Mouse (Mus musculus) leukemia stem cell, adult 10-12 weeks (primary cell): ENCODE results near the gene Gfy. TPM values are rescaled to one million over a fixed set of nuclear protein-coding genes. Genes with fewer than 3 reads are reported as not detected.

Experiments used
- polyA plus RNA-seq: library from polyadenylated mRNA; stranded (reverse); fragments of >175 nt; gene quantifications from 2 replicates; pipeline ENCODE4 v1.2.3, GENCODE M21; 2012; ENCODE audit warnings: low replicate concordance

Gfy gene
- polyA plus RNA-seq, result 0.24 and 4.6 TPM in 2 replicates

GRCm38 (mm10) chr7:45179469-45179868, at the start of gene Gfy:
TSS of gene Gfy (minus strand) at chr7:45179569.

DNA sequence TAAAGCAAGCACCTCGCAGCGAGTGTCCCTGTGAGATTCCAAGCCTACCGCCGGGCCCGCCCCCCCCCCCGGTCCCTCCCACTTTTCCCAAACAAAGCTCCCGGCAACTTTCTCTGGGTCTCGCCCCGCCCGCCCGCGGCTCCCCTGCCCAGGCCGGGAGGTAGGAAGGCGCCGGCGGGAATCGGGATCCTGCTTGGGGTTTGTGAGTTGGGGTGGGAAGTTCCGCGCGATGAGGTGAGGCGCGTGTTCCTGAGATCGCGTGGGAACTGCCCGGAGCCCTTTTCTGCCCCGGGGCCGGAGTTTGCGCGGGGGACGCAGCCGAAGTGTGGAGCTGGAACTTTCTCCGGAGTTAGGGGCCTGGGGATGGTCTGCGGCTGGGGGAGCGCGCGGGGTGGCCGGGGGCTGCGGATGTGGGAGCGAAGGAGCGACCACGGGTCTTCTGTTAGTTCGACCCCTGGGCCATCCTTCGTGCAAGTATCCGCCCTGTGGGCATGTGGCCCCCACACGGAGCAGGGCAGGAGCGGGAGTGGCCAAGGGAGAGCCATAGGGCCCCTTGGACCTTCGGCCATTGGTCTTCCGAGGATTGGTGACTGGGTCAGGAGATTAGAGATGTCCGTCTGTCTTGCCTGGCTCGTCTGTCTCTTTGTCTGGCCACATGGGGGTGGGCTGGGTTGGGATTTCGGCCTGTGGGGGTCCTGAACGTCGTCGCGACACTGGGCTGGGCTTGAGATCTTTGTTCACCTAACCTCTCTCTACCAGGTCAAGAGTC, 36.5 kb upstream of the Gfy start, which contains the start of gene Tead2:
TSS of gene Tead2 (plus strand) at position 81 of the 769 bp plus-strand sequence.

GRCm38 (mm10) chr7:45211851-45212251, 32.5 kb upstream of the Gfy start, which contains the start of gene Dkkl1:
TSS of gene Dkkl1 (minus strand) at chr7:45212147.

DNA sequence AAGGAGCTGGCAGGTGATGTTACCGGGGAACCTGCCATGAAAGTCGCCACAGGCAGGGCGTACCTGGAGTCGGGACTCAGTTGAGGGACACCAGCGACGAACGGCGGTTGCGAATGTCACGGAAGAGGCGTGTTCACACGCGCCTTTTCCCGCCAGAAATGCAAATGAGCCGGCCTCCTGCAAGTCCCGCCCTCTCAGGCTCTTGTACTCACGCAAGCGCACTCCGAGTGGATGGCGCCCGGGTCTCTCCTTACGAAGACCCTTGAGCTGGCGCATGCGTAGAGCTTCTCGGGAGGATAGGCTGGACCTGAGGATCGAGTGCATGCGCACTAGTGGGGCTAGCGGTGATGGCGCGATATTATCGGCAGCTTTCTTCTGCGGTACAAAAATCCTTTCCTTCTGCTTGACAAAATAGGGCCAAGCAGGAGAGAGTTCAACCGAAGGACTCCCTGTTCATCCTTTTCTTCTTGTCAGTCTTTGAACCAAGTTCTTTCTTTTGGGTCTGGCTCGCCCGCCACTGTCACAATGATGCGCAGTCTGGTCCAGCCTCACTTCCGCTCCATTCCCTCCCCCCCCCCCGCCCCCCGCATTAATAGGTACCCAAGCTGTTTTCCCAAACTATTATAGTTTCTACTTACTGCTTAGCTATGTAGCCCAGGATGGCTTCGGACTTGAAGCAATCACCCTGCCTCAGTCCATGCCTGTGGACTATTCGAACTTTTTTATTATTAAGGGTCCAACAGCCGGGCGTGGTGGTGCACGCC, 25.2 kb upstream of the Gfy start, which contains the start of gene Ccdc155:
TSS of gene Ccdc155 (minus strand) at position 513 of the 764 bp plus-strand sequence.

GRCm38 (mm10) chr7:45180896-45181477, 1.6 kb upstream of the Gfy start, which contains the start of gene Pth2:
TSS of gene Pth2 (plus strand) at chr7:45180995.

GRCm38 (mm10) chr7:45163735-45164490, 15.5 kb downstream of the Gfy start, which contains the start of gene Slc17a7:
TSS of gene Slc17a7 (plus strand) at chr7:45163949.

DNA sequence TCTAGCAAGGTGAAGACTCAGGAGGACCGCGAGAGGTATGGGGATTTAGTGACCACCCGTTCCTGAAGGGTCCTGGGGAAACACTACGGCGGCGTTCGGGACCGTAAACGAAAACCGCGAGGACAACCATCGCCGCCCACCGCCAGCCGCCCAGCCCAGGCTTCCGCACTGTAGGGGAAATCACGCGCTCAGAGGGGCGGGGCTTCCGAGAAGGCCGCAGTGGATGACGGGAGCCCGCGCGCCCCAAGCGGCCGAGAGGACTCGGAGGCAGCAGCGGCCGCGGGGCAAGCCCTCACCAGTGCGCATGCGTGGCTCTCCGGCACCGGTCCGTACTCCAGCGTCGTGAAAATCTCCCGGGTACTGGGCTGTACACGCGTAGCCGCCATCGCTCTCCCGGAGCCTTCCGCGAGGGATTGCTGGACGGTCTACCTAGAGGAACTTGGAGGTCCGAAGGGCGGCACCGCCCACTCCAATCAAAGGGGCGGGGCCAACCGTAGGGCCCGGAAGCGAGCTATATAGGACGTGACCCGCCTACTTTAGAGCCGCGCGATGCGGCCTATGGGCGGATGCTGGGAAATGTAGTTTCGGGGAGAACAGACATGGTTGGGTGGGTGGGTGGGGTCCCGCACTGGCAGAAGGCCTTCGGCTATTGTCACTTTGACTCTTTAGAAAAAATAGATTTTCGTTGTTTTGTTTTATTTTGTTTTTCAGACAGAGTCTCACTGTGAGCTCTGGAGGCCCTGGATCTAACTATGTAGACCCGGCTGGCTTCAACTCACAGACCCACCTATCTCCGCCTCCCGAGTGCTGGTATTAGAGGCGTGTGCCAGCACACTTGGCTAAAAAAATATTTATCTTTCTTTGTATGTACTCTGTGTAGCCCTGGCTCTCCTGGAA, 25.0 kb downstream of the Gfy start, which contains the start of the genes Pih1d1 and Aldh16a1:
TSS of gene Pih1d1 (plus strand) at position 208 of the 897 bp plus-strand sequence.
TSS of gene Aldh16a1 (minus strand) at position 489 of the 897 bp plus-strand sequence.

DNA sequence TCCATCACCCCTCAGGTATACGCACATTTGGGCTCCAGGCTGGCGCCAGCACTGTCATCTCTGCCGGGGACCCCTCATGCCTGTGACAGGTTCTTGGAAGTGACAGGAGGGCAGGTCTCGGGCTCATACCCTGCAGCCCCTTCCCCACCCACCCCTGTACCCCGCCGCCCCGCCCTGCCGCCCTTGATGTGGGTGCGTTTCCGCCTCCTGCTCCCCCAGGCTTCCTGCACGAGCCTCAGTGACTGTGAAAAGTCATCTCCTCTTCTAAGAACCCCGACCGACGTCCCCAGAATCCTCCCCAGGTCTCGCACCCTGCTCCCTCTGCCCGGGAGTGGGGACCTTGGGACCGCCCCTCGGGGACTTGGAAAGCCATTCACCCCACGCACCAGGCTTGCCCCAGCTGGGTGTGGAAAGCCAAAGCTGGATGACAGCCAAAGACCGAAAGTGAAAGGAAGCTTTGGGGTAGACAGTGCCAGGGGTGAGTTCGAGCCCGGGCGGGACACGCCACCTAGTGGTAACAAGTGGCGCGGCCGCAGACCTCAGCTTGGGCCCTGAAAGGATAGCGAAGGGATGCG, 43.3 kb downstream of the Gfy start, which contains the start of the genes Gm45713 and Flt3l:
TSS of gene Gm45713 (minus strand) at position 239 of the 575 bp plus-strand sequence.
TSS of gene Flt3l (minus strand) at position 440 of the 575 bp plus-strand sequence.

GRCm38 (mm10) chr7:45128624-45129246, 50.6 kb downstream of the Gfy start, which contains the start of gene Rpl13a:
TSS of gene Rpl13a (minus strand) at chr7:45128761.

Other genes with a start within 250 kb of the Gfy start
- 0.42 TPM in 1 of 2 replicates, not detected in the other for gene Tsks, start 236.4 kb downstream of the Gfy start, polyA plus RNA-seq
- 12.5 and 13.7 TPM in 2 replicates for gene Cpt1c, start 204.7 kb downstream of the Gfy start, polyA plus RNA-seq
- gene Prmt1, start 193.0 kb downstream of the Gfy start, polyA plus RNA-seq, result 27.7 and 67.9 TPM in 2 replicates
- gene Irf3, start 181.9 kb downstream of the Gfy start, polyA plus RNA-seq, result 87.3 and 130 TPM in 2 replicates
- gene Bcl2l12, start 180.9 kb downstream of the Gfy start, polyA plus RNA-seq, result 87.8 and 102 TPM in 2 replicates
- gene Scaf1, start 163.2 kb downstream of the Gfy start, polyA plus RNA-seq, result 217 and 410 TPM in 2 replicates
- gene Rras, start 161.6 kb downstream of the Gfy start, polyA plus RNA-seq, result 5.5 and 13.5 TPM in 2 replicates
- gene Prr12, start 126.7 kb downstream of the Gfy start, polyA plus RNA-seq, result 79.4 and 112 TPM in 2 replicates
- gene Nosip, start 117.1 kb downstream of the Gfy start, polyA plus RNA-seq, result 116 and 136 TPM in 2 replicates
- gene Prrg2, start 116.9 kb downstream of the Gfy start, polyA plus RNA-seq, result 37.4 and 43.1 TPM in 2 replicates
- gene Rcn3, start 87.3 kb downstream of the Gfy start, polyA plus RNA-seq, result 46.7 and 64.8 TPM in 2 replicates
- gene Fcgrt, start 75.7 kb downstream of the Gfy start, polyA plus RNA-seq, result 110 and 181 TPM in 2 replicates
- gene Rps11, start 55.1 kb downstream of the Gfy start, polyA plus RNA-seq, result 30.5 and 135 TPM in 2 replicates
- gene Rpl13a, start 50.8 kb downstream of the Gfy start, polyA plus RNA-seq, result 3,721 and 5,411 TPM in 2 replicates
- gene Gm45713, start 43.3 kb downstream of the Gfy start, polyA plus RNA-seq, result 0.19 and 1.7 TPM in 2 replicates
- 27.9 and 74.5 TPM in 2 replicates for gene Flt3l, start 43.1 kb downstream of the Gfy start, polyA plus RNA-seq
- 30.9 and 48.1 TPM in 2 replicates for gene Pih1d1, start 25.3 kb downstream of the Gfy start, polyA plus RNA-seq
- gene Aldh16a1, start 25.0 kb downstream of the Gfy start, polyA plus RNA-seq, result 59.4 and 89.2 TPM in 2 replicates
- 0.08 and 0.46 TPM in 2 replicates for gene Slc17a7, start 15.6 kb downstream of the Gfy start, polyA plus RNA-seq
- gene Pth2, start 1.4 kb upstream of the Gfy start, polyA plus RNA-seq, result not detected in 2 replicates
- gene Ccdc155, start 25.3 kb upstream of the Gfy start, polyA plus RNA-seq, result 1.1 and 1.2 TPM in 2 replicates
- gene Dkkl1, start 32.6 kb upstream of the Gfy start, polyA plus RNA-seq, result 46.7 and 92.2 TPM in 2 replicates
- 1.1 and 1.3 TPM in 2 replicates for gene Tead2, start 36.2 kb upstream of the Gfy start, polyA plus RNA-seq
- gene Cd37, start 59.5 kb upstream of the Gfy start, polyA plus RNA-seq, result 162 and 431 TPM in 2 replicates
- gene Slc6a16, start 61.5 kb upstream of the Gfy start, polyA plus RNA-seq, result not detected in 2 replicates
- 0.11 TPM in 1 of 2 replicates, not detected in the other for gene Slc6a21, start 97.9 kb upstream of the Gfy start, polyA plus RNA-seq
- 1.2 and 1.4 TPM in 2 replicates for gene Trpm4, start 154.2 kb upstream of the Gfy start, polyA plus RNA-seq
- gene Hrc, start 155.7 kb upstream of the Gfy start, polyA plus RNA-seq, result not detected in 2 replicates
- gene Ppfia3, start 187.4 kb upstream of the Gfy start, polyA plus RNA-seq, result 2.6 and 3.4 TPM in 2 replicates
- 0.80 TPM in 1 of 2 replicates, not detected in the other for gene Lin7b, start 191.0 kb upstream of the Gfy start, polyA plus RNA-seq
- gene Snrnp70, start 216.2 kb upstream of the Gfy start, polyA plus RNA-seq, result 650 and 741 TPM in 2 replicates
- not detected in 2 replicates for gene Kcna7, start 226.1 kb upstream of the Gfy start, polyA plus RNA-seq
- not detected in 2 replicates for gene Ntf5, start 234.1 kb upstream of the Gfy start, polyA plus RNA-seq
- not detected in 2 replicates for gene Lhb, start 241.3 kb upstream of the Gfy start, polyA plus RNA-seq